Mouse (Mus musculus): Measurements from ENCODE around the gene Sike1. TPM values are rescaled to one million over a fixed set of nuclear protein-coding genes. Genes with fewer than 3 reads are reported as not detected.
A peak's percentile ranks its signal among the peaks of the same experiment; 100 is the strongest.

Sike1 gene
- total and polyA plus RNA-seq, 3 experiments: 15.7 to 27.0 TPM; not detected in 1

DNA sequence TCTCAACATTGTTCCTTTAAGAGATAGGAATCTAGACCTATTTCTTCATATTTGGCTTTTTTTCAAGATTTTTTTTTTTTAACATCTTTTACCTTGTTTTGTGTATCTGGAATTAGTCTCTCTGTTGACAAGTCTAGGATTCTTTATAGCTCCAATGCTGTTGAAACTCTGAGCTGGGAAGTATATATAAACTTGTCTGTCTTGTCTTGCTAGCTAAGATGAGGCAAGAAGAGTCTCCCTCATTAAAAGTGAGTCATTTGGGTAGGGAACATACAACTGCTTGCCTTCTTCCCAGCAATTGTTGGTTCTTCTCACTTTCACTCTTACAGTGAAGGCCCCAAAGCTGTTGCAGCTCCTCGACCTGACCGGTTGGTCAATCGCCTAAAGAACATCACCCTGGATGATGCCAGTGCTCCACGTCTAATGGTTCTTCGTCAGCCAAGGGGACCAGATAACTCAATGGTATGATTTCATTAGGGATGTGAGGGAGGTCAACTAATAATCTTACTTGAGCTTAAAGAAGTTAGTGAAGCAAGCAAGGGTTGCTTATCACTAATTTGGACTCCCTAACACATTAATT lies 60.6 kb downstream of the Sike1 start:
- H3K4me1 ChIP-seq (ENCODE audit: control insufficient read depth in 1 of 2, insufficient read depth in 2 of 2, low read length in 2 of 2): peaks cover 3 to 4% of the 10 kb centered on the region in 2 experiments; a peak in 2 of 4 replicates
- no peak overlapping the region for H3K9ac ChIP-seq (ENCODE audit: control insufficient read depth, low read depth, low read length, poor library complexity, severe bottlenecking)
- peaks cover 11 to 44% of the 10 kb centered on the region in 2 experiments for H3K36me3 ChIP-seq (ENCODE audit: control insufficient read depth in 1 of 2, insufficient read depth in 2 of 2, low read length in 2 of 2)
- H3K27me3 ChIP-seq (ENCODE audit: control insufficient read depth in 1 of 2, insufficient read depth in 2 of 2, low read length in 2 of 2): no peaks in the 10 kb centered on the region
- no peak overlapping the region for H3K4me3 ChIP-seq (ENCODE audit: control insufficient read depth in 1 of 2, insufficient read depth in 1 of 2, low read depth in 2 of 2, low read length in 2 of 2)
- H3K27ac ChIP-seq (ENCODE audit: control insufficient read depth, low read depth, low read length): no peak overlapping the region
- H3K9me3 ChIP-seq (replicated peaks; ENCODE audit: insufficient read depth, low read length): no peaks in the 10 kb centered on the region
- peaks cover 12% of the 10 kb centered on the region for H3K79me2 ChIP-seq (ENCODE audit: control insufficient read depth, insufficient read depth, low read length, poor library complexity)
- no peak for TF ChIP-seq ZKSCAN1 (IDR thresholded peaks at IDR 0.05; ENCODE audit: low read depth, low read length)
- TF ChIP-seq NELFE (IDR thresholded peaks at IDR 0.05; ENCODE audit: low read depth, low read length): no peak
- no peak for TF ChIP-seq TAL1 (IDR thresholded peaks at IDR 0.05; ENCODE audit: low read length)
- no peak for TF ChIP-seq GATA1 (IDR thresholded peaks at IDR 0.05; ENCODE audit: low read depth, low read length)
- TF ChIP-seq ELF1 (IDR thresholded peaks at IDR 0.05; ENCODE audit: low read depth, low read length): no peak
- no peak for TF ChIP-seq UBTF (IDR thresholded peaks at IDR 0.05; ENCODE audit: borderline replicate concordance, insufficient read depth, low read depth, low read length)
- TF ChIP-seq TCF12 (IDR thresholded peaks at IDR 0.05; ENCODE audit: low read depth, low read length): no peak
- TF ChIP-seq SIN3A (IDR thresholded peaks at IDR 0.05; ENCODE audit: low read length): no peak
- TF ChIP-seq ETS1 (IDR thresholded peaks at IDR 0.05; ENCODE audit: low read depth, low read length): no peak
- no peak for TF ChIP-seq TBP (IDR thresholded peaks at IDR 0.05; ENCODE audit: low read depth, low read length)
- no peak for TF ChIP-seq EP300 (IDR thresholded peaks at IDR 0.05; ENCODE audit: low read depth in 1 of 2, low read length in 2 of 2)
- TF ChIP-seq NRF1 (IDR thresholded peaks at IDR 0.05; ENCODE audit: insufficient read depth, low read depth, low read length, poor library complexity, severe bottlenecking): no peak
- TF ChIP-seq MAZ (IDR thresholded peaks at IDR 0.05; ENCODE audit: low read depth, low read length): no peak
- TF ChIP-seq CHD1 (IDR thresholded peaks at IDR 0.05; ENCODE audit: low read depth, low read length): no peak
- no peak for TF ChIP-seq HCFC1 (IDR thresholded peaks at IDR 0.05; ENCODE audit: low read depth, low read length)
- TF ChIP-seq GABPA (IDR thresholded peaks at IDR 0.05; ENCODE audit: low read depth, low read length): no peak
- no peak for TF ChIP-seq JUND (IDR thresholded peaks at IDR 0.05; ENCODE audit: low read depth, low read length)
- TF ChIP-seq RCOR1 (IDR thresholded peaks at IDR 0.05; ENCODE audit: low read depth, low read length): no peak
- DNase-seq (ENCODE audit: low read depth, low spot score): no peak

DNA sequence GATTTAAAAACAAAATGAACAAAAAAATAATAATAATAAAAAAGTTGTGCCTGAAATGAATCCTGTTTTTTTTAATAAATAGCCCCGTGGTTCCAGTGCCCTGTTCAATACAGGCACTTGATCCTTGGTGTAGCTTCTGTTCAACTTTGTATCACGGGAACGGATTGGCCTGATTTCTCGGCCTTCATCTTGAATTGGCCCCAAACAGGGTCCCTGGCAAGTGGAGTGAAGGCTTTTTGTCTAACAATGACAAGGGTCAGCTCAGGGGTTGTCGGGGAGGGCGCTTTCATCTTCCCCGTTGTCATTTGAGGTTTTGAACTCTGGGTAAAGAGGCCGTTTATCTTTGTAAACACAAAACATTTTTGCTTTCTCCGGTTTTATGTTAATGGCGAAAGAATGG lies 62.2 kb downstream of the Sike1 start:
- peak overlapping the region; percentile 8 for H3K27ac ChIP-seq (ENCODE audit: control insufficient read depth, low read depth, low read length)
- peaks cover 12% of the 10 kb centered on the region for H3K79me2 ChIP-seq (ENCODE audit: control insufficient read depth, insufficient read depth, low read length, poor library complexity)
- peak overlapping the region; percentile 44 for H3K9ac ChIP-seq (ENCODE audit: control insufficient read depth, low read depth, low read length, poor library complexity, severe bottlenecking)
- peaks cover 3 to 4% of the 10 kb centered on the region in 2 experiments; a peak in 2 of 4 replicates for H3K4me1 ChIP-seq (ENCODE audit: control insufficient read depth in 1 of 2, insufficient read depth in 2 of 2, low read length in 2 of 2)
- TF ChIP-seq GABPA (IDR thresholded peaks at IDR 0.05; ENCODE audit: low read depth, low read length): no peak
- TF ChIP-seq NELFE (IDR thresholded peaks at IDR 0.05; ENCODE audit: low read depth, low read length): no peak
- TF ChIP-seq POLR2AphosphoS2 (IDR thresholded peaks at IDR 0.05; ENCODE audit: low read length): no peak
- TF ChIP-seq GATA1 (IDR thresholded peaks at IDR 0.05; ENCODE audit: low read depth, low read length): no peak
- TF ChIP-seq ETS1 (IDR thresholded peaks at IDR 0.05; ENCODE audit: low read depth, low read length): no peak
- no peak for TF ChIP-seq UBTF (IDR thresholded peaks at IDR 0.05; ENCODE audit: borderline replicate concordance, insufficient read depth, low read depth, low read length)
- no peak for TF ChIP-seq SMC3 (IDR thresholded peaks at IDR 0.05; ENCODE audit: low read depth, low read length)
- TF ChIP-seq ZKSCAN1 (IDR thresholded peaks at IDR 0.05; ENCODE audit: low read depth, low read length): no peak
- no peak for TF ChIP-seq TBP (IDR thresholded peaks at IDR 0.05; ENCODE audit: low read depth, low read length)
- TF ChIP-seq MAX (IDR thresholded peaks at IDR 0.05; ENCODE audit: low read length): no peak
- no peak for TF ChIP-seq MEF2A (IDR thresholded peaks at IDR 0.05; ENCODE audit: extremely low read depth, insufficient replicate concordance, low read depth, low read length, poor library complexity, severe bottlenecking)
- H3K4me3 ChIP-seq (ENCODE audit: control insufficient read depth in 1 of 2, insufficient read depth in 1 of 2, low read depth in 2 of 2, low read length in 2 of 2): peak overlapping the region; percentile 73 to 98
- no peaks in the 10 kb centered on the region for H3K27me3 ChIP-seq (ENCODE audit: control insufficient read depth in 1 of 2, insufficient read depth in 2 of 2, low read length in 2 of 2)
- DNase-seq (ENCODE audit: low read depth, low spot score): no peak
- H3K9me3 ChIP-seq (replicated peaks; ENCODE audit: insufficient read depth, low read length): no peaks in the 10 kb centered on the region
- peaks cover 11 to 37% of the 10 kb centered on the region in 2 experiments for H3K36me3 ChIP-seq (ENCODE audit: control insufficient read depth in 1 of 2, insufficient read depth in 2 of 2, low read length in 2 of 2)

All from MEL (cell line).